Mouse (Mus musculus): ENCODE measurements around the gene Defb19.
A peak's percentile ranks its signal among the peaks of the same experiment; 100 is the strongest.

Defb19 gene

DNA sequence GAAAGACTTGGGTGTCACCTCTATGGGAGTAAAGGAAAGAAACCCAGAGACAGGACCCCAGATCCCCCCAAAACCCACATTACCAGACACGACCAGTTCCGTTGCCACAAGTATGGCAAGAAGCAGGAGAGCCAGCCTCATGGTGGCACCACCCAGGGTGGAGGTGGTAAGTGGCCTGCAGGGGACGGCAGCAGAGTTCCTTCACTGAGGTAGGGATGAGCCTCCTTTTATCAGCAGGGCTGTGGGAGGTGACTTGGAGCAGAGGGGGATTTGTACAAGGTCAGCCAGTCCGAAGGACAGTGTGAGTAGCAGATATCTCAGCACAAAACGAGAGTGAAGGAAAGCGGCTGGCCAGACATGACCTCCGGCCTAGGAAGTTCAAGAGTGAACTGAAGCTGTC lies at the start of gene Defb19:
TSS of gene Defb19 (minus strand) at position 206 of the 400 bp plus-strand sequence.
- no peak for DNase-seq

DNA sequence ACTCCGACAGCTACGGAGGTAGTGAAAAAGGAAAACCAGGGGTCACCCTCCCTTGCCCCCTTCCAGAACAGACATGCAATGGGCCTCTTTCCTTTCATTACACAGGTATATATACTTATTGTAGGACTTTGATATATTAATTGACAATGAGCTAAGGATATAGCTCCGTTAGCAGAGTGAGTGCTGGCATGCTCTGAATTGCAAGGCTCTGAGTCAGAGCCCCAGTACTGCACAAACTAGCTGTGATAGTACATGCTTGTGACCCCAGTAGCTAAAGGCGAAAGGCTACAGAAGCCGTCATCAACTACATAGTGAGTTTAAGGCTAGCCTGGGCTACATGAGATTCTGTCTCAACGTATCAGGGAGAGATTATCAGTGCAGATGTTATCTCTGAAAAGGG lies 49.8 kb upstream of the Defb19 start:
- no peak for DNase-seq

DNA sequence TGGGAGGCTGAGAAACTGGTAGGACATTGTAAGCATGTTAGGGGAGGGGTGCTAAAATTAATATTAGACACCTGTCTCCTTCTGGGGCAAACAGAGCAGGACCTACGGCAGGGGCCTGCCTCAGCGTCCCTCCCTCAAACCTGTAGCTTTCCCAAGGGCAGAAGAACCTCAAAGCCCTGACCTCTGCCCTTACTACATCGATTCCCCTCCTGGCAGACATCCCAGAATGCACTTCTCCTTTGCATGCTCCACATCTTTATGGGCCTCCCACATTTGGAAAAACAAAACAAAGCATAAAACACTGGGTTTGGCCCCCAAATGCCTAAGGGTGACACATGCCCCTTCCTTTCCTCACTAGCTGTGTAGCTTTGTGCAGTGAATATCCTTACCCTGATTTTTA lies 49.1 kb upstream of the Defb19 start:
- no peak for DNase-seq

DNA sequence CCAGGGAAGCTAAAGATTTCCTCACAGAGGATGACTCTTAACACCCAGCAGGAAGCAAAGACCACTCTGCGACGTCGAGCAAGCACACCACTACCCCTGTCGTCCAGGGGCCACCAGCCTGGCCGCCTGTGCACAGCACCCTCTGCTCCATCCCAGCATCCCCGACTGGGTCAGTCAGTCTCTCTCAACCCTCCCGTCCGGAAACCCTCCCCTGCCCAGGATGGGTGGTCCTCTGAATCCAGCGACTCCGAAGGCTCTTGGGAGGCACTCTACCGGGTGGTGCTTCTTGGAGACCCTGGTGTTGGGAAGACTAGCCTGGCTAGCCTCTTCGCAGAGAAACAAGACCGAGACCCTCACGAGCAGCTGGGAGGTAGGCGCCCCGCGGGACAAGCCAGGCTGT lies 48.0 kb upstream of the Defb19 start:
- DNase-seq = no peak

DNA sequence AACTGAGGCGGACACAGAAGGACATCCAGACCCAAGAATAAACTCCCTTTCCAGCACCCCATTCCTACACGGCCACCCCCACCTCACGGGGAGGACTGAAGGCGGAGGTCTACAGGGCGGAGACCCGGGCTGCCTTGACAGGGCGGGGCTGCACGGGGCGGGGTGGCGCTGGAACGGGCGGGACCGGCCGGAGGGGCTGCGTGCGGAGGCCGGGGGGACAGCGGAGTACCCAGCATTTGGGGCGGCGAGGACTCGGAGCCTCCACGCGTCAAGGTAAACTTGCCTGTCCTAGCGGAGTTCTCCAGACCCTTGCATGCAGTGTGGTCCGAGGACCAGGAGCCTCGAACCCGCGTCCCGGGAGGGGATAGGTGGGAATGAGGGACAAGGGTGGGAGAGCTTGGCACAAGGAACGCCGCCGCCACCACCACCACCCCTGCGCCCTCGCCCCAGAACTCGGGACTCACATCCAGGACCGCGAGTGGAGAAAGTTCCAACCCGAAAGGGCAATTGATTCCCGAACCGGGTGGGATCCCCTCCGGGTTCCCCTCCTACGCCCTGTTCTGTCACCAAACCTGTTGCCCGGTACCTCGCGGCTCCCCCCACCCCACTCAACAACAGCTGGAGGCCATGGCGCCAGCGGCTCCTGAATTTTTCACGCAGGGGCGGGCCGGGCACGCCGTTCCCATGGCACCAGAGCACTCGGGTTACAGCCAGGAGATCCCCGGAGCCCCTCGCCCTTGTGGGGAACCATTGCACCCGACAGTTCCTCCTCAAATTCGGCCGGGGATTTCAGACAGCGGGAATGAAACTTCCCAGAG lies 46.9 kb upstream of the Defb19 start, which contains the start of gene Rem1:
TSS of gene Rem1 (plus strand) at position 178 of the 818 bp plus-strand sequence.
- no peak for DNase-seq

DNA sequence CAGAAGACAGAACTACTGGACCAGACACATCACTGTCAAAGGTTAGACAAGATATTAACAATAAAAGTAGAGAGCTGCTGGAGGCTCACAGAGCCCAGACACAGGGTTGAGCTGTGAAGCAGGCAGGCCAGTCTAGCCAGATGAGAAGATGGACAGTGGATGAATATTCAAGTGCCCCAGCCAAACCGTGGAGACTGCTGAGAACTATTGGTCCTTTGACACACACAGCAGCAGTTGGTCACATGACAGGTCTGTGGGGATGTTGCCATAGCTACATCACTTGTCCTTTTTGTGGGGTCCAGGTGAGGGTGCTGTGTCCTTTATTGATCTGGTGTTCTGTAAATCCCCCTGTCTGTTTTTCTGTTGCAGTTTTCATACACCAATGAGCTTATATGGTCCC lies 45.1 kb upstream of the Defb19 start:
- no peak for DNase-seq

DNA sequence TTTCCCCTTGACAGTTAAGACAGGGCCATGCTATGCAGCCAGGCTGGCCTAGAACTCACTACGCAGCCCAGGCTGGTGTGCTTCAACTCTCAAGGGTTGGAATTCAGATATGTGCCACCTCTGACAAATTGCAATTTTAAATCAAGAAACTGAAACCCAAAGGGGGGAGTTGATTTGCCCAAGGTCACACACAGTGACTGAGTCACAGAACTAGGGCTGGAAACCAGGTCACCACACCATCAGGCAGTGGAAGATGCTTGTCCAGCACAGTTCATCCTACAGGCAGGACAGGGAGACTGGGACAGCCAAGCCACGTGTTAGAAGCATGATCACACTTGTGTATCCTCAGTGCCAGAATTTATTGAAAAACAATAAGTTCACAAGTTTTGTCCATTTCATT lies 44.5 kb upstream of the Defb19 start:
- no peak for DNase-seq

DNA sequence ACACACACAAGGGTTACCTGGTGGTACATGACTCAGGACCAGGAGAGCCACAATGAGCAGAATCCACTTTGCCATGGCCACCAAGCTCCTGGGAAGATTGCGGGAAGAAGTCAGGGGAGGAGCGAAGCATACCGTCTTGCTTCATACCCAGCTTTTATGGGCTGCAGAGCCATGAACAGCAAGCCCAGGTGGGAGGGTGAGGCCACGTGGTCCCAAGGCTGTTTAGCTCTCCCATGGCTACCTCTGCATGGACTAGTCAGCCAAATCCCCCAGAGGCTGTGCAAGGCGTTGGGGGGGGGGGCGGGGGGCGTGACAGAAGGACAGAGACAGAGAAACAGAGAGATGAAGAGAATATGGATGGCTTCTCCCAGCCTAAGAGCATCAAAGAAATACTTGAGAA lies 42.8 kb upstream of the Defb19 start, which contains the start of gene Defb25:
TSS of gene Defb25 (minus strand) at position 101 of the 400 bp plus-strand sequence.
- DNase-seq = no peak

DNA sequence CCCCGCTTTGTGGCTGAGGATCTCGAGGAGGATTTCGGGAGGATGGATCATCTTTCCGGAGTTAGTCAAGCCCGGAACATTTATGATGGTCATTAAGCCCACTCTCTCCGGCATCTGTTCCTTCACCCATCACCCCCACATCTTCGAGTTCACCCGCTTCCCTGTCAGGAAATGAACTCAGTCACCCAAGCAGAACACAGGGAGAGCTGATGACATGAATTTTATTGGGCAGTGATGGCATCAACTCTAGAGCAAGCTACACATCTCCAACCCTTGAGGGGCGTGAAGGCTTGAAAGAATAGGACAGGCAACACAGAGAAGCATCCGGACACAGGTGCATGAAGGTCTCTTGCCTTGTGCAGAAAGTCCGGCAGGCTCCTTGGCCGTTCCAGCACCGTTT lies 42.0 kb upstream of the Defb19 start:
- no peak for DNase-seq

DNA sequence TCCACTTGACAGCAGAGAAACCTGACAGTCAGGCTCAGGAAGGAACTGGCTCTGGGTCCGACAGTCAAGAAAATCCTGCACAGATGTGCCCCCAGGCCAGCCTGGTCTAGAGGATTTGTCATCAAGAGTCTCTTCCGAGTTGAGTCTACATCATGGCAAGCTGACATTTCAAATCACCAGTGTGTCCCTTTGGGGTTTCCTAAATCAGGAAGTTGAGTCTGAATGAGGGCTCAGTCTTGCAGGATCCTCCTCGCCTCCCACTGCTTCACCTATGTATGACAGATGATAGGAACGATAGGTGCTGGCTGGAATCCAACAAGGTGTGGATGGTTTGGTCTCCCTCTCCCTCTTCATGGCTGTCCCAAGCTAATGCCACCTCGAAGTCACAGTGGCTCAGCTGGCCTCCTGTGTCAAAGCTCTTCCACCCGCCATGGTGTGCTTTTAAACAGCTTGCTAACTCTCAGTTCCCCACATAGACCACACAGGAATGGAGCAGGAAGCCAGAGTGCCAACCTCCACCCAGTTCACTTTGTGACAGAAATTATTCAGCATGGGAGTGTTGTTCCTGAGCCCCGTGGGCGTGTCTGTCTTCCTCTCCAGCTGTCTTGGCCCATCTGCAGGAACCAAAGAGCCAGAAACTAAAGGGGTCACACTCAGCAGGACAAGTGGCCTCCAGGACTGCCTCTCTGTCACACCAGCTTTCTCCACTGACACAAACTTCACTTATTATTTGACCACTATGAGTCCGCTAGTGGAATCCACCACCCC lies 40.4 kb upstream of the Defb19 start:
- no peak for DNase-seq

DNA sequence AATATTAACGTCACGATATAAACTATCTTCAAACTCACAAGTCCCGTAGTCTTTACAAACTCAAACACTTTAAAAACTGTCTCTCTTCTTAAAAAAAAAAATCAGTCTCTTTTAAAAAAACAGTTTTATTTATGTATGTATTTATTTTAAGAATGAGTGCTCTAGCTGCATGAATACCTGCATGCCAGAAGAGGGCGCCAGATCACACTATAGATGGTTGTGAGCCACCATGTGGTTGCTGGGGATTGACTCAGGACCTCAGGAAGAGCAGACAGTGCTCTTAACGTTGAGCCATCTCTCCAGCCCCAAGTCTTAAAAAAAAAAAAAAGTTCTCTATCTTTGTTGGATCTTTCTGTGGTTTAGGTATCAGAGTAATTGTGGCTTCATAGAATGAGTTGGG lies 37.3 kb upstream of the Defb19 start:
- peak; percentile 20 for DNase-seq

DNA sequence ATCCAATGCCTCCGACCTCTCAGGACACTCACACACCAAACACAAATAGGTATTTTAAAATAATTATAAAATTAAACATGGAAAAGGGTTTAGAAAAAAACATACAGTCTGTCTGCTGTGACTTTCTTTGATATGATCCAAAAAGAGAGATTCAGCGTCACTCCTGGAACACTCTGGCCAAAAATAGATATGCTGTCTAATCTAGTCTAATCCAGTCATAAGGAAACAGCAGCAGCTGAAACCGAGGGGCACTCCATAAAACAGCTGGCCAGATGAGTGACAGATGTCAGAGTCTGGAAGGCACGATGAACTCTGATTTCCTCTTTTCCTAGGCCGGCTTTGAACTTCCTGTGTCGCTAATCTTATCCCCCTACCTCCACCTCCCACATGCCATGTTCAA lies 36.4 kb upstream of the Defb19 start:
- no peak for DNase-seq

DNA sequence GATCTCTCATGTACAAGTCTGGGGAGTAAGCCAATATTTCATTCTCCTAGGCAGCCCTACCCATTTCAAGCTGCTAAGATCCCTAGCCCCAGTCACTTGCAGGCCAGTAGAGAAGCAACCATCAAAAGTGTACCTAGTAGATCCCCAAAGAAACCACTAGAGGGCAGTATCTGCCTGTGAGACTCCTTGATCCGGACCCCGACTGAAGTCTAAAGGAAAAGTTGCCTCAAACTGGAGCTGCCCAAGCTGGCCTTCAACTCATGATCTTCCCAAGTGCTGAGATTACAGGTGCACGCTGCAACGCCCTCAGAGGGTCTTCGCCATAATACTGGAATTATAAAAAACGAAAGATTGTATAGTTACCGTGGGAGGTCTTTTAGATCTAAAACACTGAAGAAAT lies 35.5 kb upstream of the Defb19 start:
- peak; percentile 49 for DNase-seq

DNA sequence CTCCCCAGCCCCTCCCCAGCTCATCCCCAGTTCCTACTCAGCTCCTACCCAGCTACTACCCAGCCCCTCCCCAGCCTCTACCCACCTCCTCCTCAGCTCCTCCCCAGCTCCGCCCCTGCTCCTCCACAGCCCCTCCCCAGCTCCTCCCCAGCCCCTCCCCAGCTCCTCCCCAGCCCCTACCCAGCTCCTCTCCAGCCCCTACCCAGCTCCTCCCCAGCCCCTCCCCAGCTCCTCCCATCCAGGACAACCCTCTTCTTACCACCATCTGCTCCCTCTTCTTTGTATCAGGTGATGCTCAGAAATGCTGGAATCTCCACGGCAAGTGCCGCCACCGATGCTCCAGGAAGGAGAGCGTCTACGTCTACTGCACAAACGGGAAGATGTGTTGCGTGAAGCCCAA lies 32.1 kb upstream of the Defb19 start:
- DNase-seq = no peak

DNA sequence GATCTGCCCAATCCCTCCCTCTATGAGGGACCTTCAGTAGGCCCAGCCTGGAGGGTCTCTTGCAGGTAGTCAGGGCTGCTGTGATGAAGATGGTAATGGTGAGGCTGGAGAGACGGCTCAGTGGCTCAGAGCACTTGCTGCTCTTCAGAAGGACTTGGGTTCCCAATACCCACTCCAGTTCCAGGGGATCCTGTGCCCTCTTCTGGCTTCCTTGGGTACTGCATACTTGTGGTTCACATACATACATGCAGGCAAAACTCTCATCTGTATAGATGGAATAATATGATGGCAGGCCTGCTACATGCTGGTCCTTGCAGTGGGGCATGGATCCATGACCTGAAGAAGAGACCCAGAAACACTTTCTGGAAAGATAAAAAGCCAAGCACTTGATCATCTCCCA lies 28.6 kb upstream of the Defb19 start:
- DNase-seq = no peak

DNA sequence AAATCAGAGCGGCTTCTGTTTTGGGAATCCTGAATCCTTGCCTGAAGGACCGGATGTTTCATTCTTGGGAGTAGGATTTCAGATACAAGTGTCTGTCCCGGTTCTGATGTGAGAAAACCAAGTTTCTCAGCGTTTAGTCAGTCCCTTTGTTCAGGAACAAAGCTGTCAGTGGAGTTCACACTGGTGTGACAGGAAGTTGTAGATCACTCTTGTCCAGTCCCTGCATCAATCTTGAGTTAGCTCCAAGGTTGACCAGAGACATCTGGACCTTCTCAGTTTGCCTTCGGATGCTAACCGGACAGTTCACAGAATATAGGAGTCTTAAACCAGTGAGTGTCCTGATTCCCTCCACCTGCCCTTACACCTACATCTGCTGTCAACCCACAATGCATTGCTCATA lies 27.6 kb upstream of the Defb19 start:
- no peak for DNase-seq

DNA sequence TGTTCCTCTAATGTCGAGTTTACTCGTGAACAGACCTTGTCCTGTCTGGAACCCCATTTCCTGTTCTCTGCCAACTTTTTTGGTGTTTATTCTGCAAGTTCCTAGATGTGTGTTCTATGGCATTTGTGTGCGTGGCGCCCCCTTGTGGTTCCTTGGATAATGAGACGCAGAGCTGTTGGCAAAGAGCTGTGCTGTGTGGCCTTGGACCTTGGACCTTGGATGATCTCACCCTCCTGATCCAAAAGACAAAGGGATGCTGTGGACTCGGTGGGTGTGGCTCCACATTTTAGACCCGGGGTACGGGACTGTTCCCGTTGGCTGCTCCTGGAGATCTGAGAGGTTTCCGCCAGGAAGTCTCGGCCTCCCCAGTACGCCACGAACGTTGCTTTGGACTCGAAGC lies 23.9 kb upstream of the Defb19 start, which contains the start of gene Defb36:
TSS of gene Defb36 (plus strand) at position 271 of the 400 bp plus-strand sequence.
- peak; percentile 19 for DNase-seq

DNA sequence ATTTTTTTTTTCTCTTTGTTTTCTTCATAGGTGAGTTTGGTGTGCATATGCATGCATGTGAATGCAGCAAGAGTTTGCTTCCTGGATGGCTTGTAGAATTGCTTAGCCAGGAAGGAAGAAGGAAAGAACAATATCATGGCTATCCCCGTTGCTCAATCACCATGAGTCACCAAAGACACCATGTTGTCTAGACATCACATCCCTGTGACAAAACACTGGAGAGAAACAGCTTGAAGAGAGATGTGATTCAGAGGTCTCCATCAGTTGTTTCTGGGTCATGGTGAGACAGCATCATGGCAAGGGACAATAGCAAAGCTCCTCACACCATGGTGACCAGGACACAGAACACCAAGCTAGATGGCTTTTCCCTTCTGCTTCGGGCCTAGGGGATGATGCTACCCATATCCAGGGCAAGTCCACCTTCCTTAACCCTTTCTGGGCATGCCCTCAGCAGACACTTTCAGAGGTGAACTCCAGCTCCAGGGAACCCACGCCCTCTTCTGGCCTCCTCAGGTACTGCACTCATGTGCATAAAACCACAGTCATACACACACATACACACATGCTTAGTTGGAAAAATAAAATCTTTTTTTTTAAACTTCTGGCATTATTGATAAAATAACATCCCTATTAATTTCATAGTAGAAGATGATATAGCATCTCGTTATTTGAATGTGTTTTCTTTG lies 21.3 kb upstream of the Defb19 start:
- DNase-seq = no peak

DNA sequence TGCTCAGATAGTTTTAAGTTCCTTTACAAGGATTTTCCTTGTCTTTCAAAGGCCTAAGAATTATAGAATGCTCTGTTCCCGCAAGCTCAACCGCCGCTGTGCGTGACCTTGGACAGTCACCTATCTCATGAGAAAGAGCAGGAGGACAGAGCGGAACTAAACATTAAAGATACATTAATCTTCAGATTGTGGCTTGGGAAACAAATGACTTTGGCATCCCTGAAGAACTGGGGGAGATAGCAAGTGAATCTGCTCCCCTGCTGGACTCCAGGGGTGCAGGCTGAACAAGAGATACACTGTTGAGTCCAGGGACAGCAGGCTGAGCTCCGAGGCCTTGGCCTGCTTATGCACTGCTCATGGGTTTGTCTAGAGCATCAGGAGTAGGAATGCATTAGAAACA lies 20.0 kb upstream of the Defb19 start:
- DNase-seq = no peak

DNA sequence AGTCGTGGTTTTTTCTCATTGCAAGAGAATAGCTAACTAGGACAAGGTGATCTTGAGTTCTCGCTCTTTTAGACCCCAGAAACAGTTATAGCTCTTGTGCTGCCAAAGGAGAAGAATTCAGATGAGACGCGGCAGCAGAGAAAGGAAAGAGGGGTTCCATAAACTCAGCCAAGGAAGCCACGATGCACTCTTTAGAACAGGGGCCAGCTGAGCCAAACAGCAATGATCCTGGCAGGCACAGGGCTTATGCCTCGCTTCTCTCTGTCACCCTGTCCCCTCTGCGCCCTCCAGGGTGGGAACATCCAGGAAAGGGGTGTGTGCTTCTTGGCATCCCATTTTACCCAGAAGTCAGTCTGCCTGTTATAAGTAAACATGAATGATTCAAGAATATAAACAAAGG lies 19.2 kb upstream of the Defb19 start, which contains the start of gene Defb45:
TSS of gene Defb45 (minus strand) at position 101 of the 400 bp plus-strand sequence.
- no peak for DNase-seq

DNA sequence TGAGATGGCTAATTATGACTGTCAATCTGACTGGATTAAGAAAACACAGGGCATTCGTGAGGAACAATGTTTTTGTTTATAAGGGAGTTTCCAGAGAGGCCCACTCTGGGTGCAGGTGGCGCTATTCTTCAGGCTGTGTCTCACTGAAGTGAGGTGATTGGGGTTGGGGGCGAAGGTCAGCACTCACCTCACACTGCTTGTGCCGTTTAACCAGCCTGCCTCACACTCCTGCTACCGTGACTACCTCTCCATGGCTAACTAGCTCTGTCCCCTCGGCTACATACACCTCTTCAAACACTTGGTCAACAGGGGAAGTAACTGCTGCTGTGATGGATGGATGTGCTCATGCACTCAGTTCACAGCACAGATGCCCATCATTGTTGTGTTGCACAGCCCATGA lies 8.9 kb upstream of the Defb19 start:
- no peak for DNase-seq

DNA sequence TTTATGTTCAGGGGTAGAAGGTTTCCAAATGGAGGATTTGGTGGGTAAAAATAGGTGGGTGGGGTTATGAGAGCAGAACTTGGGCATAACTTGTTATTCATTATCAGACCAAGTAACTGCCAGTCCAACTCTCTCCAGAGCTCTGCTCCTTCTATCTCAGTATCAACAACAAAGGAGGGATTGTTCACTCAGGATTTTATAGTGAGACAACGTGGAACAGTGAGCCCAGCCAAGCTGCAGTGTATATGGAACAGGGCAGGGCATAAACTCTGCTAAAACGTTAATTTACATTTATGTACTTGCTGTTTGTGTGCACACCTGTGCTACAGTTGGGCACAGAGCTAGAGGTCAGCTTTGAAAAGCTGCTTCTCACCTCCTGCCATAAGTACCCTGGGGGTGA lies 8.3 kb upstream of the Defb19 start:
- DNase-seq = no peak

DNA sequence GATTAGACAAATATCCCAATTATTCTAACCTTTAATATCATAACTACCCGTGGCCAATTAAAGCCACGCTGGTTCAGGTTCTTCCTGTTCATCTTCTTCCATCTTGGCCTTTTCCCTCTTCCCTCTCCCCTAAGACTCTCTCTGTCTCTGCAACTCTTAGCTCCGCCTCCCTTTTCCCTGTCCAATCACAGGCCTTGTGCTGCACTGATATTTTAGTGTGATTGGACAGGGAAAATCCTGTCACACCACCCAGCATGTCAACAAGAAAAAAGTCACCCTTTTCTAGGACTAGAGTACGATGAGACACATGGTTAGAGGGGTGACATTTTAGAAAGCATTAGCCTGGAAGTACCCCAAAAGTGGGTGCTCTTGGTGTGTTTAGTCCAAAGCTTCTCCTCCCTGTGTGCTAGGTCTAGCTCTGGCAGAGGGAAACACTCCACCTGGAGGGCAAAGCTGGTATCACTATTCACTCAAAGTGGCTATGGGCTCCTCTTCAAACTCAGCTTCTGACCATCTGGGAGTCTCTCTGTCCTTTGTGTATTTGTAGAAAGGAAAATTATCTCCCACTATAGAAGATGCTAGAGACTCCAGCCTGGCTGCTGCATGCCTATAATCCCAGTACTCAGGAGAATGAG lies 6.9 kb upstream of the Defb19 start:
- no peak for DNase-seq

All from thymus, postnatal 25 days (tissue).